Mouse (Mus musculus) natural killer cell, adult 2 months (primary cell): ENCODE measurements around the gene Banp.

Experiments
- DNase-seq, 2 experiments: peaks; one replicate each; pipeline ENCODE4 v3.0.0; 2022; ENCODE audit warnings: low spot score in 2 of 2

Gene Banp

GRCm38 (mm10) chr8:122018046-122018831 is 68.7 kb downstream of the Banp start:
- no peak for DNase-seq

DNA sequence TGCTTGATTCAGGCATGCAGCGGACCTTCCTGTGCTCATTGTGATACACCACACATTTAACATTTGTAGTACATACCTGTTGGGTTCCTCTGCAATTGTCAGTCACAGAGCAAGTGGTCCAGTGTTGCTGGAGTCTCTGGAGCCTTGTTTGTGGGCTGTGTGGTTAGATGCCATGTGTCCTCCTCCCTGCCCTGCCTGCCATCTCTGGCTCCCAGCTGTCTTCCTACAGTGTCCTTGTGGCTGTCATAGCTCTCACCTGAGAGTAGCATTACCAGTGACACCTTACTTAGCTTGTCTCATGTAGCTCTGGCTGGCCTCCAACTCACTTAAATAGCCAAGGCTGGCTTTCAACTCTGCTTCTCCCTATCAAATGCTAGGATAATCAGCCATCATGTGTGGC is 69.6 kb downstream of the Banp start:
- DNase-seq, result no peak

DNA sequence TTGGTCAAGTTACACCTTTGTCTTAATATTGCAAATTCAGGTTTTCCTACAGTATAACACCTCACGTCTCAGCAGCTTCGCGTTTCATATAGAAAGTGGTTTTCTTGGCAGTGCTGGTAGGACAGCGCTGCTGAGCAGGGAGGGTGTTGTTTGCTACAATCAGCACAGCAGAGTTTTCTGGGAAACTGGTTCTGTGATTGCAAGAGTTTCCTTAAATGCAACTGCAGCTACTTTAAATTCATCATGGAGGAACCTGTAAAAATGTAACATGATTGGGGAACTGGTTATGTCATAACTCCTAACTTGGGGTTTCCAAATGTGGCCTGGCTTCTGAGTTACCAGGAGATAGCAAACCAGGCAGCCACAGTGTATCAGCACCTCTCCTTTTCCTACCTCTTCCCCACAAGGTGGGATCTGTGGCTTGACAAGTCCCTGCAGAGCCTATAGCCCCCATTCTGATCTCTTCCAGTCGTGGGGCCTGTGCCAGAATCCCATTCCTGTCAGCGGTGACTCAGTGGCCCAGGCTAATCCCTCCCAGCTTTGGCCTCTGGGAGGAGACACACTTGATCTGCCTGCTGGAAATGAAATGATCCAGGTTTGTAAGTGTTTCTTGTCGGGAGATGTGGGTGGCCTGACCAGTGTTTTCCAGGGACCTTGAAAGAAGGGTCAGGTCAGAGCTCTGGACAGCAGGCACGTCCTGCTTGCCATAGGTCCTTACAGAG is 70.7 kb downstream of the Banp start:
- no peak for DNase-seq

GRCm38 (mm10) chr8:122021725-122022124 is 72.2 kb downstream of the Banp start:
- DNase-seq, result no peak

- no peak for DNase-seq
Measured at GRCm38 (mm10) chr8:122022274-122022673, 72.7 kb downstream of the Banp start.

DNA sequence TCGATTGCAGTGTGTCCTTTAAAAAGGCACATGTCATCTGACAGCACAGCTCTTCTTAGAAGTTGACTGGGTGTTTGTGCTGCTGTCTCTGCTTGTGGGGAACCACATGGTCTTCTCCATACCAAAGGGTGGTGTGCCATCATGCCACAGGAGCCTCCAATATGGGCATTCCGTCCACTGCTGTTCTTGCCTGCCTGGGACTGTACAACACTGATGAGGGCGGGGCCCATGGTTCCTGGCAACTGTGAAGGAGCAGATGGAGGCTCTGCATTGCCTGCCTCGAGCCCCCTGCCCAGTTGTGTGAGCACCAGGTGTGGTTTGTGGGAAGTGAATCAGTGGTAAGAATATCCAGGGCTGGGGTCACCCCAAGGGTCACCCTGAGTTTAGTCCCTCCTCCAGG is 73.2 kb downstream of the Banp start:
- DNase-seq, result no peak

- no peak for DNase-seq
Measured at GRCm38 (mm10) chr8:122025546-122025945, 76.0 kb downstream of the Banp start.

- DNase-seq, result no peak
Measured at GRCm38 (mm10) chr8:122028116-122028515, 78.6 kb downstream of the Banp start.

- no peak for DNase-seq
Measured at GRCm38 (mm10) chr8:122030965-122031364, 81.4 kb downstream of the Banp start.

DNA sequence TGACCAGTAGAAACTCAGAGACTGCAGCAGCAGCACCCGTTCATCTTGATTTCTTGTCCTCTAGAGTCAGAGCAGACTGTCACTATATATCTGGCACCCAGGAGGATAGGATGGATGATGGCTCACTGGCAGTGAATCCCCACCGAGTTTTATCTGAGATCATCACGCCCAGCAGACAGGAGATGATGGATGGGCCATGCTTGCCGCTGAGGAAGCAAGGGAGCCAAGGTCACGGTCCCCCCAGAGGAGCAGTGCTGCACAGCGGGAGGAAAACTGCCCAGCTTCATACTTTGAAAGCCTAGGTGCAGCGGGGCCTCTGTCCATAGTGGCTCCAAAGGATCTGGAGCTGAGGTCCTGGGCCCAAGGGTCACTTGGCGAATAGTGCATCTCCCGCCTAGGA is 83.2 kb downstream of the Banp start:
- no peak for DNase-seq

- no peak for DNase-seq
Measured at GRCm38 (mm10) chr8:122035543-122035942, 86.0 kb downstream of the Banp start.

- DNase-seq, result no peak
Measured at GRCm38 (mm10) chr8:122036325-122036724, 86.8 kb downstream of the Banp start.

DNA sequence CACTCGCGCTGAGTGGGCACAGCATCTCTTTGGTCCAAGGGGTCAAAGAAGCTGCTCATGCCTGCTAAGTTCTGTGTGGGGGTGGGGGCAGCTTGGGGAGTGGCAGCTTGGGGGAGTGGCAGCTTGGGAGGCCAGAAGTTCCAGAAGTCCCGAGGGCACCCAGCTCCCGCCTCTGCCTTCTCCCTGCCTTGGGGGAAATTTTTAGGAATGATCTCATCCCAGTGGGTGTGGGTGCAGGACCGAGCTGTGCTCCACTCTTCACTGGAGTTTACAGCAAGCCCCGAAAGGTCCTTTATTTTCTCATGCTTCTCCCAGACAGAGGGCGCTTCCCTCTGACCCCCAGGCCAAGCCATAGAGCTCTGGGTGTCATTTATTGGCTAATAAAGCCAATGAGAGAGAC is 87.7 kb downstream of the Banp start:
- DNase-seq, result no peak

- DNase-seq, result no peak
Measured at GRCm38 (mm10) chr8:122038076-122038475, 88.5 kb downstream of the Banp start.

- no peak for DNase-seq
Measured at GRCm38 (mm10) chr8:122039452-122039851, 89.9 kb downstream of the Banp start.

- DNase-seq, result no peak
Measured at GRCm38 (mm10) chr8:122047206-122047870, 97.8 kb downstream of the Banp start.

- no peak for DNase-seq
Measured at GRCm38 (mm10) chr8:122049266-122049665, 99.7 kb downstream of the Banp start.

GRCm38 (mm10) chr8:122049923-122050322 is 100.4 kb downstream of the Banp start:
- no peak for DNase-seq

GRCm38 (mm10) chr8:122050620-122051019 is 101.1 kb downstream of the Banp start:
- no peak for DNase-seq

DNA sequence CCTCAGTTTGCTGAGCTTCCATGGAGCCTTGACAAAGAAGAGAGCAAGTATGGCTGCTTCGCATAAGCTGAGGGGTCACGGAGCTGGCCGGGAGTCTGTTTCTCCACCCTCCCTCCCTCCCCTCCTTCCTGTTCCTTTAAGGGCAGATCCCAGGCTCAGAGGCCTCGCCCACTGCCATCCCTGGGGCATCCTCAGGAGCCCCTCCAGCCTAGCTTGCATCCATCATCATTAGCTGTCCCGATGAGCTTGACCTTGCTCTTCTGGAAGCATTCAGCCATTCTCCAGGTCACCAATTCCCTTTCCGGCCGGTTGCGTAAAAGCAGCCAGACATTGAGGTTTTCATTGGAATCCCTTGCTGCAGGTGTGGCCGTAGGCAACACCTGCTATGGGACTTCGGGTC is 105.8 kb downstream of the Banp start:
- DNase-seq, result no peak

DNA sequence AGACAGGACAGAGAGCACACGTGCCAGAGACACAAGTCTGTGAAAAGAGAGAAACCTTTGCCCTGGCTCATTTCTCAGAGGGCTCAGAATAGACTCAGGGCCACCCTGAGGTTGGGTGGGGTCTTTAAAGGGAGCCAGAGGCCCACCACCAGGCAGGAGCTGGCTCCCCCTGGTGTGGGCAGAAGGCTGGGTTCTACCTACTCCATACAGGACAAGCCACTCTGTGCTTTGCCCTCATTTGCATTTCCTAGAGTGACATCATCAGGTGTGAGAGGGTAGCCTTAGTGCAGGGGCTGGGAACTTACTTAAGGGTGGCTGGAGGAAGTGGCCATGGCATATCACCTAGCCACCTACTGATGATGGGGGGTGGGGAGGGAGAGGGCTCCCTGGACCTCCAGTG is 106.6 kb downstream of the Banp start:
- DNase-seq, result no peak

- no peak for DNase-seq
Measured at GRCm38 (mm10) chr8:122056882-122057281, 107.3 kb downstream of the Banp start.

GRCm38 (mm10) chr8:122058510-122058909 is 109.0 kb downstream of the Banp start:
- no peak for DNase-seq
